Mouse (Mus musculus): ENCODE measurements at regions not wholly inside any gene's neighbourhood (a gene's known extent, or its start where the extent isn't known, plus 50 kb on each side); places are given as distances from the start of the nearest gene placed in this dataset.

- Histone ChIP-seq H3K79me2 (ENCODE audit: control insufficient read depth, insufficient read depth, low read length) (no peaks in the 10 kb centered on the region), H3K27ac (replicated peaks; ENCODE audit: insufficient read depth, low read depth, low read length) (no peak overlapping the region), H3K36me3 (ENCODE audit: control insufficient read depth, insufficient read depth, low read length) (no peaks in the 10 kb centered on the region), H3K4me3 (ENCODE audit: insufficient read depth, low read depth, low read length) (no peak overlapping the region), H3K27me3 (ENCODE audit: control insufficient read depth, insufficient read depth, low read length) (no peaks in the 10 kb centered on the region), H3K4me1 (ENCODE audit: control insufficient read depth, insufficient read depth, low read length) (no peaks in the 10 kb centered on the region), H3K9ac (ENCODE audit: low read depth, low read length) (no peak overlapping the region)
- WGBS = 85% methylated on average over 7 of the region's 7 CpGs
- TF ChIP-seq POLR2A (IDR thresholded peaks at IDR 0.05; ENCODE audit: extremely low read depth, insufficient read depth, low read length) (no peak), CTCF (IDR thresholded peaks at IDR 0.05; ENCODE audit: low read depth, low read length) (no peak)
- no peak for DNase-seq (ENCODE audit: extremely low read depth, low read depth, low spot score)
These were observed 602.7 kb downstream of the Fat4 start for GRCm38 (mm10) chr3:39489392-39489791.

- Histone ChIP-seq H3K9ac (ENCODE audit: low read depth, low read length) (no peak overlapping the region), H3K27ac (replicated peaks; ENCODE audit: insufficient read depth, low read depth, low read length) (no peak overlapping the region), H3K4me1 (ENCODE audit: control insufficient read depth, insufficient read depth, low read length) (no peaks in the 10 kb centered on the region), H3K27me3 (ENCODE audit: control insufficient read depth, insufficient read depth, low read length) (no peaks in the 10 kb centered on the region), H3K79me2 (ENCODE audit: control insufficient read depth, insufficient read depth, low read length) (no peaks in the 10 kb centered on the region), H3K36me3 (ENCODE audit: control insufficient read depth, insufficient read depth, low read length) (no peaks in the 10 kb centered on the region), H3K4me3 (ENCODE audit: insufficient read depth, low read depth, low read length) (no peak overlapping the region)
- no peak for TF ChIP-seq CTCF (IDR thresholded peaks at IDR 0.05; ENCODE audit: low read depth, low read length)
- no peak for TF ChIP-seq POLR2A (IDR thresholded peaks at IDR 0.05; ENCODE audit: extremely low read depth, insufficient read depth, low read length)
- DNase-seq (ENCODE audit: extremely low read depth, low read depth, low spot score) = no peak
- WGBS = 85% methylated on average over 3 of the region's 3 CpGs
These were observed 607.6 kb downstream of the Fat4 start for GRCm38 (mm10) chr3:39494363-39494762.

- H3K9ac ChIP-seq (ENCODE audit: low read depth, low read length) = no peak overlapping the region
- no peak for DNase-seq (ENCODE audit: extremely low read depth, low read depth, low spot score)
- WGBS = 86% methylated on average over 5 of the region's 5 CpGs
- no peak for TF ChIP-seq POLR2A (IDR thresholded peaks at IDR 0.05; ENCODE audit: extremely low read depth, insufficient read depth, low read length)
- TF ChIP-seq CTCF (IDR thresholded peaks at IDR 0.05; ENCODE audit: low read depth, low read length) = no peak
- no peaks in the 10 kb centered on the region for H3K79me2 ChIP-seq (ENCODE audit: control insufficient read depth, insufficient read depth, low read length)
- no peak overlapping the region for H3K4me3 ChIP-seq (ENCODE audit: insufficient read depth, low read depth, low read length)
- H3K4me1 ChIP-seq (ENCODE audit: control insufficient read depth, insufficient read depth, low read length) = no peaks in the 10 kb centered on the region
- H3K27me3 ChIP-seq (ENCODE audit: control insufficient read depth, insufficient read depth, low read length) = no peaks in the 10 kb centered on the region
- H3K27ac ChIP-seq (replicated peaks; ENCODE audit: insufficient read depth, low read depth, low read length) = no peak overlapping the region
- H3K36me3 ChIP-seq (ENCODE audit: control insufficient read depth, insufficient read depth, low read length) = no peaks in the 10 kb centered on the region
These were observed 641.3 kb downstream of the Fat4 start for GRCm38 (mm10) chr3:39528087-39528486.

- no peak for DNase-seq (ENCODE audit: extremely low read depth, low read depth, low spot score)
- Histone ChIP-seq H3K4me3 (ENCODE audit: insufficient read depth, low read depth, low read length) (no peak overlapping the region), H3K4me1 (ENCODE audit: control insufficient read depth, insufficient read depth, low read length) (no peaks in the 10 kb centered on the region), H3K27me3 (ENCODE audit: control insufficient read depth, insufficient read depth, low read length) (no peaks in the 10 kb centered on the region), H3K27ac (replicated peaks; ENCODE audit: insufficient read depth, low read depth, low read length) (no peak overlapping the region), H3K36me3 (ENCODE audit: control insufficient read depth, insufficient read depth, low read length) (no peaks in the 10 kb centered on the region), H3K79me2 (ENCODE audit: control insufficient read depth, insufficient read depth, low read length) (no peaks in the 10 kb centered on the region), H3K9ac (ENCODE audit: low read depth, low read length) (no peak overlapping the region)
- TF ChIP-seq POLR2A (IDR thresholded peaks at IDR 0.05; ENCODE audit: extremely low read depth, insufficient read depth, low read length) (no peak), CTCF (IDR thresholded peaks at IDR 0.05; ENCODE audit: low read depth, low read length) (no peak)
- 88% methylated on average over 2 of the region's 2 CpGs for WGBS
These were observed 650.8 kb downstream of the Fat4 start for GRCm38 (mm10) chr3:39537515-39537914.

GRCm38 (mm10) chr3:39540530-39541118 lies 653.9 kb downstream of the Fat4 start:
- Histone ChIP-seq H3K27me3 (ENCODE audit: control insufficient read depth, insufficient read depth, low read length) (no peaks in the 10 kb centered on the region), H3K27ac (replicated peaks; ENCODE audit: insufficient read depth, low read depth, low read length) (no peak overlapping the region), H3K4me3 (ENCODE audit: insufficient read depth, low read depth, low read length) (no peak overlapping the region), H3K36me3 (ENCODE audit: control insufficient read depth, insufficient read depth, low read length) (no peaks in the 10 kb centered on the region), H3K4me1 (ENCODE audit: control insufficient read depth, insufficient read depth, low read length) (no peaks in the 10 kb centered on the region), H3K79me2 (ENCODE audit: control insufficient read depth, insufficient read depth, low read length) (no peaks in the 10 kb centered on the region), H3K9ac (ENCODE audit: low read depth, low read length) (no peak overlapping the region)
- no peak for DNase-seq (ENCODE audit: extremely low read depth, low read depth, low spot score)
- WGBS = 92% methylated on average over 7 of the region's 7 CpGs
- TF ChIP-seq POLR2A (IDR thresholded peaks at IDR 0.05; ENCODE audit: extremely low read depth, insufficient read depth, low read length) (no peak), CTCF (IDR thresholded peaks at IDR 0.05; ENCODE audit: low read depth, low read length) (no peak)

GRCm38 (mm10) chr3:39559460-39560041 lies 672.8 kb downstream of the Fat4 start:
- H3K36me3 ChIP-seq (ENCODE audit: control insufficient read depth, insufficient read depth, low read length) = no peaks in the 10 kb centered on the region
- H3K9ac ChIP-seq (ENCODE audit: low read depth, low read length) = no peak overlapping the region
- TF ChIP-seq CTCF (IDR thresholded peaks at IDR 0.05; ENCODE audit: low read depth, low read length) = no peak
- TF ChIP-seq POLR2A (IDR thresholded peaks at IDR 0.05; ENCODE audit: extremely low read depth, insufficient read depth, low read length) = no peak
- no peaks in the 10 kb centered on the region for H3K4me1 ChIP-seq (ENCODE audit: control insufficient read depth, insufficient read depth, low read length)
- 77% methylated on average over 3 of the region's 3 CpGs for WGBS
- no peak overlapping the region for H3K4me3 ChIP-seq (ENCODE audit: insufficient read depth, low read depth, low read length)
- DNase-seq (ENCODE audit: extremely low read depth, low read depth, low spot score) = no peak
- no peaks in the 10 kb centered on the region for H3K79me2 ChIP-seq (ENCODE audit: control insufficient read depth, insufficient read depth, low read length)
- H3K27me3 ChIP-seq (ENCODE audit: control insufficient read depth, insufficient read depth, low read length) = no peaks in the 10 kb centered on the region
- H3K27ac ChIP-seq (replicated peaks; ENCODE audit: insufficient read depth, low read depth, low read length) = no peak overlapping the region

Measured in liver, adult 2 months (tissue).